Mouse (Mus musculus) liver, embryonic 13.5 days (tissue): ENCODE data around the gene Dmp1. TPM values are rescaled to one million over a fixed set of nuclear protein-coding genes. Genes with fewer than 3 reads are reported as not detected.

Experiments used
- polyA plus RNA-seq: library from polyadenylated mRNA; unstranded; fragments of >200 nt; fragmentation: Nextera tagmentation; extraction: Ambion mirVana; gene quantifications from 2 replicates; pipeline ENCODE4 v1.2.1, GENCODE M21; 2015

The Dmp1 gene
- polyA plus RNA-seq, 1 experiment from 2014 or later = not detected

Other genes starting within 250 kb of the Dmp1 start
- 1.3 and 1.9 TPM in 2 replicates for gene Hsd17b13, start 225.2 kb upstream of the Dmp1 start, polyA plus RNA-seq
- gene Hsd17b11, start 180.7 kb upstream of the Dmp1 start, polyA plus RNA-seq = 2.1 and 2.6 TPM in 2 replicates
- gene Nudt9, start 156.3 kb upstream of the Dmp1 start, polyA plus RNA-seq = 84.0 and 89.0 TPM in 2 replicates
- not detected in 2 replicates for gene Gm17660, start 125.0 kb upstream of the Dmp1 start, polyA plus RNA-seq
- gene Sparcl1, start 88.9 kb upstream of the Dmp1 start, polyA plus RNA-seq = 2.0 TPM in 2 replicates
- not detected in 2 replicates for gene Dspp, start 31.9 kb upstream of the Dmp1 start, polyA plus RNA-seq
- gene Ibsp, start 96.6 kb downstream of the Dmp1 start, polyA plus RNA-seq = not detected in 2 replicates
- not detected in 2 replicates for gene Mepe, start 122.7 kb downstream of the Dmp1 start, polyA plus RNA-seq
- 2.4 and 3.6 TPM in 2 replicates for gene Spp1, start 232.5 kb downstream of the Dmp1 start, polyA plus RNA-seq